Mouse (Mus musculus): ENCODE data around the gene Lgr6.

DNA sequence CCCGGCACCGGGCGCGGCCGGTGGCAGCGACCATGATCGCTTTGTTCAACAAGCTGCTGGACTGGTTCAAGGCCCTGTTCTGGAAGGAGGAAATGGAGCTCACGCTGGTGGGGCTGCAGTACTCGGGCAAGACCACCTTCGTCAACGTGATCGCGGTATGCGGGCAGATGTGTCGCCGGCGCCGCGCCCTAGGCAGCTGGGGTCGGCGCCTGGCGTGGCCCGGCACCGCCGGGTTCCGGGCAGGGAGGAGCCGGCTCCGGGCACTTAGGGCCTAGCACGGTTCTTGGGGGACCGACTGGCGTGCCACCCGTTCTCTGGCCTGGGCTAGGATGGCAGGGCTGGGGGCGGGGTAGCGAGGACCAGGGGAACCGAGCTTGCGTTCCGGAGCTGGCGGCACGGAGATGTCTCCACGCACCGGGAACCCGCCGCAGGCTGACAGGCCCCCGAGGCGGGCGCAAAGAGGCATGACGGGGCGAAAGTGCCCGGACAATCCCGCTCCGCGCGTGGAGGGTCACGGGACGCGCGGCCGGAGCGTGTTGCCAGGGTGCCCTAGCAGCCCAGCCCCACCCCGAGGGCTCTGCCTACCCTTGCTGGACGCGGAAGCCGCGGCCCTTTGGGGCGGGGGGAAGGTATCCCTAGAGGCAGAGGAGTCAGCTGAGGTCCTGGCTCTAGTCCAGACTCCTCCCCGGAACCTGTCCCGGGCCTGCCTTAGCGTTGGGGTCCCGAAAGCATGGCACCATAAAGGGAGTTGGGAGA lies 42.0 kb upstream of the Lgr6 start:
- TF ChIP-seq CTCF (IDR thresholded peaks at IDR 0.05; ENCODE audit: low read depth) (no peak), EP300 (IDR thresholded peaks at IDR 0.05; ENCODE audit: low read depth) (no peak)

All from heart, postnatal 0 days (tissue).